Mouse (Mus musculus): ENCODE measurements around the gene Igsf11. TPM values are rescaled to one million over a fixed set of nuclear protein-coding genes. Genes with fewer than 3 reads are reported as not detected.

Igsf11 gene
- polyA plus RNA-seq, 2 experiments from 2014 or later: 0.28 TPM; not detected in 1

Other genes starting within 250 kb of the Igsf11 start
- gene Arhgap31, start 179.4 kb upstream of the Igsf11 start, polyA plus RNA-seq (2017; shearing (Covaris generic)): 10 to 100 TPM; 19.6 to 19.9 TPM
- gene B4galt4, start 150.4 kb upstream of the Igsf11 start, polyA plus RNA-seq (2017; shearing (Covaris generic)): 10 to 100 TPM; 11.7 to 11.9 TPM
- not detected for gene Upk1b, start 92.3 kb upstream of the Igsf11 start, polyA plus RNA-seq (2017; shearing (Covaris generic))
- gene 4930435E12Rik, start 63.9 kb upstream of the Igsf11 start, polyA plus RNA-seq (2017; shearing (Covaris generic)): not detected